Mouse (Mus musculus): ENCODE measurements around the gene Tm6sf1.

DNA sequence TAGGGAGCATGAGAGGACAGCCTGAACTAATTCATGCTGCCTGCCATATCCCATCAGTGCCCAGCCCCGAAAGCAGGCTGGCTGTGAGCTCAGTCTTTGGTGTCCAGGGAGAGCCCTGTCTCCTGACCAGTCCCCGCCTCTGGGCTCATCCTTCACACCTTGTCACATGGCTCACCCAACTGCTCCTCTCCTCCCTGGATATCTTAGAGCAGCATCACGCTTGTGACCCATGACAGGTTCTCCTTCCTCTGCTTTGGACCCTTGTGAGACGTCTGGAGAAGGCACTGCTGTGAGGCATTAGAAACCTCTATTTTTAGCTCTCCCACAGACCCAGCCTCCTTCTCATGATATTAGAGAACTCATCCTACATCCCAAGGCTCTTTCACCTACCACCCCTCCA, 3.1 kb downstream of the Tm6sf1 start:
- no peak for TF ChIP-seq CTCF (IDR thresholded peaks at IDR 0.05 in 2 of 3, conservative IDR thresholded peaks at IDR 0.05 in 1 of 3; ENCODE audit: control insufficient read depth in 1 of 3, insufficient read depth in 1 of 3, low read depth in 2 of 3, low read length in 3 of 3, poor library complexity in 1 of 3, severe bottlenecking in 1 of 3)
- TF ChIP-seq EP300 (IDR thresholded peaks at IDR 0.05; ENCODE audit: low read depth in 1 of 2, low read length in 2 of 2): no peak
- no peak for TF ChIP-seq USF2 (IDR thresholded peaks at IDR 0.05; ENCODE audit: borderline replicate concordance in 1 of 2, insufficient read depth in 1 of 2, low read depth in 1 of 2, low read length in 2 of 2)
- no peak for TF ChIP-seq CHD1 (IDR thresholded peaks at IDR 0.05; ENCODE audit: low read depth, low read length)
- no peak for TF ChIP-seq NELFE (IDR thresholded peaks at IDR 0.05; ENCODE audit: low read depth, low read length)
- TF ChIP-seq ZC3H11A (IDR thresholded peaks at IDR 0.05; ENCODE audit: low read depth, low read length): no peak
